Mouse (Mus musculus) heart, embryonic 10.5 days (tissue): Measurements from ENCODE around the gene Ndufa1. TPM values are rescaled to one million over a fixed set of nuclear protein-coding genes. Genes with fewer than 3 reads are reported as not detected.
"Not testable (repeated sequence)": the region's sequence is repeated elsewhere in the genome, so short reads cannot be mapped to it uniquely, and the experiment has no call there.

Experiments used
- DNase-seq: peaks from one replicate; pipeline ENCODE4 v3.0.0-alpha.2; 2017; ENCODE audit warnings: low spot score
- H3K27ac ChIP-seq: fragments of 300-500 bp; sonication (generic); 2 replicates; pipeline ENCODE4 v1.5.1; 2016; ENCODE audit warnings: mild to moderate bottlenecking
- H3K27me3 ChIP-seq: fragments of 300-500 bp; sonication (generic); 2 replicates; pipeline ENCODE4 v1.6.1; 2016; ENCODE audit warnings: mild to moderate bottlenecking; ENCODE audit not compliant: poor library complexity, insufficient read depth, severe bottlenecking
- H3K36me3 ChIP-seq: fragments of 300-500 bp; sonication (generic); 2 replicates; pipeline ENCODE4 v1.6.1; 2016; ENCODE audit warnings: mild to moderate bottlenecking, moderate library complexity
- H3K4me1 ChIP-seq: fragments of 300-500 bp; sonication (generic); 2 replicates; pipeline ENCODE4 v1.6.1; 2016; ENCODE audit warnings: mild to moderate bottlenecking
- H3K4me3 ChIP-seq: fragments of 300-500 bp; sonication (generic); 2 replicates; pipeline ENCODE4 v1.5.1; 2016; ENCODE audit warnings: mild to moderate bottlenecking, moderate library complexity
- H3K9me3 ChIP-seq: fragments of 300-500 bp; sonication (generic); 2 replicates; pipeline ENCODE4 v1.6.1; 2016; ENCODE audit warnings: mild to moderate bottlenecking, moderate library complexity
- WGBS: fragments of 180-500 bp; shearing (Covaris S2); methylation state at CpG from one replicate; pipeline ENCODE4 v1.1.7; 2016; 5-methylcytosine and 5-hydroxymethylcytosine counted together
- polyA plus RNA-seq: library from polyadenylated mRNA; unstranded; fragments of >200 nt; fragmentation: Nextera tagmentation; extraction: Ambion mirVana; gene quantifications from 2 replicates; pipeline ENCODE4 v1.2.1, GENCODE M21; 2016

Gene Ndufa1
- 466 and 555 TPM in 2 replicates for polyA plus RNA-seq

- no peaks in the 10 kb centered on the region for H3K4me1 ChIP-seq
- no peaks in the 10 kb centered on the region for H3K9me3 ChIP-seq
- peak within 1 kb of the TSS; percentile 65 for H3K4me3 ChIP-seq
- 19% methylated on average over 63 of the region's 63 CpGs for WGBS
- peak within 1 kb of the TSS; percentile 83 for H3K27ac ChIP-seq
- peaks cover 4% of the 10 kb centered on the region; the same call in 1 of the 2 replicates for H3K36me3 ChIP-seq
- DNase-seq: peak; percentile 89
- H3K27me3 ChIP-seq: no peaks in the 10 kb centered on the region
Measured at GRCm38 (mm10) chrX:37191105-37191743, at the start of gene Ndufa1, which contains the start of gene Rnf113a1. Gene Ndufa1 (minus strand): TSS chrX:37191163. Gene Rnf113a1 (plus strand): TSS chrX:37191245.

DNA sequence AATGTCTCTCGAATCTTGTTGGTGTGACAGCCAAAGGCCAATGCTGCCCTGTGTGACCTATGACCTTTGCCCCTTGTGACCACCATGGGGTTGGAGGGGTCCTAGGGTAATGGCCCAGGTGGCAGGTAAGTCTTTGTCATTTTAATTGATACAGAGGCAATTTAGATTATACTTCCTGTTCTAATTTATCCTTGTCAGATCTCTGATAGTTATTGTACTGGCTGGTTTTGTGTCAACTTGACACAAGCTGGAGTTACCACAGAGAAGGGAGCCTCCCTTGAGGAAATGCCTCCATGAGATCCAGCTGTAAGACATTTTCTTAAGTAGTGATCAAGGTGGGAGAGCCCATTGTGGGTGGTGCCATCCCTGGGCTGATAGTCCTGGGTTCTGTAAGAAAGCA, 31.2 kb upstream of the Ndufa1 start, which contains the start of gene Rhox1:
Rhox1 (minus strand) TSS at position 101 of the 400 bp plus-strand sequence.
- H3K4me1 ChIP-seq, H3K9me3 ChIP-seq, H3K27me3 ChIP-seq, H3K36me3 ChIP-seq, DNase-seq, H3K4me3 ChIP-seq, H3K27ac ChIP-seq: not testable (repeated sequence)
- WGBS: 63% methylated on average over 1 of the region's 1 CpGs

GRCm38 (mm10) chrX:37210941-37211340, 20.0 kb upstream of the Ndufa1 start, which contains the start of gene Gm9:
Gene Gm9 (minus strand): TSS chrX:37211041.
- Histone ChIP-seq H3K27ac (no peak within 1 kb of the TSS), H3K27me3 (no peaks in the 10 kb centered on the region), H3K36me3 (no peaks in the 10 kb centered on the region), H3K4me1 (no peaks in the 10 kb centered on the region), H3K4me3 (no peak within 1 kb of the TSS), H3K9me3 (no peaks in the 10 kb centered on the region)
- no peak for DNase-seq
- WGBS: 80% methylated on average over 10 of the region's 10 CpGs

DNA sequence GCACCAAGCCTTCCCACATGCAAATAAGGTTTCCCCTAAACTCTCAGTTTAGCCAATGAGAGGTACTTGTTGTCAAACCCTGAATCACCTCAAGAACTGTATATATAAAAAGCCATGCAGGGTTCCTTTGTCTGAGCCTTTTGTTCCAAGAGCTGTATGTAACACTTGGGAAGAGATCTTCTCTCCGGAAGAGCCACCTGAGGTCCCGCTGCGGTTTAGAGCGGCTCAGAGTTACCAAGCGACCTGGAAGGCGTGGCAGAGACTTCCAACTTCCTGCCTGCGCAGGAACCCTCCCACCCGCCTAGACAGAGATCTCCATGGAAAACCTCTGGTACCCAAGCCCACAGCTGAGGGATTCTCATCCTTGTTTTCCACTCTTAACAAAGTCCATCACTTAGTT, 7.7 kb upstream of the Ndufa1 start:
- Histone ChIP-seq H3K4me3 (no peak overlapping the region), H3K9me3 (no peaks in the 10 kb centered on the region), H3K36me3 (no peaks in the 10 kb centered on the region), H3K4me1 (no peaks in the 10 kb centered on the region), H3K27me3 (no peaks in the 10 kb centered on the region), H3K27ac (no peak overlapping the region)
- 55% methylated on average over 8 of the region's 8 CpGs for WGBS
- no peak for DNase-seq

GRCm38 (mm10) chrX:37191744-37192379, 899 bp upstream of the Ndufa1 start:
- Histone ChIP-seq H3K27me3 (no peaks in the 10 kb centered on the region), H3K4me3 (peak overlapping the region; percentile 65), H3K27ac (peak overlapping the region; percentile 83), H3K36me3 (peaks cover 4% of the 10 kb centered on the region; the same call in 1 of the 2 replicates), H3K4me1 (no peaks in the 10 kb centered on the region), H3K9me3 (no peaks in the 10 kb centered on the region)
- no peak for DNase-seq
- 30% methylated on average over 28 of the region's 28 CpGs for WGBS

- WGBS: 15% methylated on average over 20 of the region's 20 CpGs
- peak overlapping the region; percentile 83 for H3K27ac ChIP-seq
Measured at GRCm38 (mm10) chrX:37190755-37191104, 233 bp downstream of the Ndufa1 start.

DNA sequence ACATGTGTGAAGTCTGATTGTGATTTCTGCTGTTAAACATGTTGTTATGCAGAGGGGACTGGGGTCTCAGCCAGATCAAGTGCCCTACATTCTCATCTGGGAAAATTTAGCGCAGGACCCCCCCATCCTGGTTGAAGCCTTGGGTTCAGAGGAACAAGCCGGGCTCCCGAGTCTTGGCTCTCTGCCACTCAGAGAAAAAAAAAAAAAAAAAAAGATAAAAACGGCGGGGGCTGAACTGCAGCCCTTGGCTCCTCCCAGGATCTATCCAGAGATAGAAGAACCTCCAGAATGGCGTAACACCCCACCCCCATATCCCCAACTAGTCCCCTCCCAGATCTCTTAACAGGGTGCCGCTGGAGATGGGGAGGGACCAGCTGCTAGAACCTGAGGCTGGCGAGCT, 6.6 kb downstream of the Ndufa1 start:
- not testable (repeated sequence) for H3K27ac ChIP-seq, H3K9me3 ChIP-seq, H3K4me3 ChIP-seq, DNase-seq, H3K4me1 ChIP-seq, H3K36me3 ChIP-seq, H3K27me3 ChIP-seq
- WGBS: 43% methylated on average over 8 of the region's 8 CpGs

More at GRCm38 (mm10) chrX:37190755-37191104, 233 bp downstream of the Ndufa1 start:
- Histone ChIP-seq H3K27me3 (no peaks in the 10 kb centered on the region), H3K9me3 (no peaks in the 10 kb centered on the region), H3K4me1 (no peaks in the 10 kb centered on the region), H3K4me3 (peak overlapping the region; percentile 65), H3K36me3 (peaks cover 4% of the 10 kb centered on the region; the same call in 1 of the 2 replicates)
- no peak for DNase-seq

DNA sequence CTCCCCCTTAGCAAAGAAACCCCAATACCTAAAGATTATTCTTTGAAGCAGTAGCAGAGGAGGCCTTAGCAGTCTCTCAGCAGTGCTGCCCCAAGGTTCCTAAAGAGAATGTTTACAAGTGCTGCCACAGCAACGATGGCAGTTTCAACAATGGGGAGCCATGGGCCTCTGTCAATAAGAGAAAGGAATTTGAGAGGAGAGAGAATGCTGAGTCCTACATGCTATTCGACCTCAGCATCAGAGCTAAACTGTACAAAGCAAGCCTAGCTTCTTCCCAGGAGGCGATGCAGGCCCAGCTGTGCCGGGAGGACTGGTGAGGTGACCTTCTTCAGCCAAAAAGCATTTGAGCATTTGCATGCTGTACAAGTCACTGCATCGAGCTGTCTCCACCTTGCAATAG, 22.2 kb downstream of the Ndufa1 start, which contains the start of gene Akap14:
Akap14 (minus strand) TSS at position 101 of the 400 bp plus-strand sequence.
- H3K36me3 ChIP-seq: no peaks in the 10 kb centered on the region

GRCm38 (mm10) chrX:37167085-37167484, 23.9 kb downstream of the Ndufa1 start:
- Histone ChIP-seq H3K27ac (no peak overlapping the region), H3K27me3 (peaks cover 5% of the 10 kb centered on the region; the same call in 1 of the 2 replicates), H3K4me3 (no peak overlapping the region), H3K4me1 (no peaks in the 10 kb centered on the region), H3K36me3 (no peaks in the 10 kb centered on the region), H3K9me3 (no peaks in the 10 kb centered on the region)
- DNase-seq: no peak
- 20% methylated on average over 3 of the region's 3 CpGs for WGBS

More for the DNA sequence above, 22.2 kb downstream of the Ndufa1 start, which contains the start of gene Akap14:
- no peaks in the 10 kb centered on the region for H3K9me3 ChIP-seq
- no peaks in the 10 kb centered on the region for H3K27me3 ChIP-seq
- 58% methylated on average over 5 of the region's 5 CpGs for WGBS
- H3K27ac ChIP-seq: no peak within 1 kb of the TSS
- DNase-seq: no peak
- no peak within 1 kb of the TSS for H3K4me3 ChIP-seq
- H3K4me1 ChIP-seq: no peaks in the 10 kb centered on the region

GRCm38 (mm10) chrX:37163115-37163514, 27.8 kb downstream of the Ndufa1 start:
- WGBS: 73% methylated on average over 18 of the region's 18 CpGs
- DNase-seq: no peak
- Histone ChIP-seq H3K4me3 (no peak overlapping the region), H3K36me3 (no peaks in the 10 kb centered on the region), H3K27me3 (peaks cover 5% of the 10 kb centered on the region; the same call in 1 of the 2 replicates), H3K27ac (no peak overlapping the region), H3K4me1 (no peaks in the 10 kb centered on the region), H3K9me3 (no peaks in the 10 kb centered on the region)

- H3K9me3 ChIP-seq: no peaks in the 10 kb centered on the region
- H3K27ac ChIP-seq: no peak overlapping the region
- no peak for DNase-seq
- WGBS: 75% methylated on average over 10 of the region's 10 CpGs
- H3K27me3 ChIP-seq: peaks cover 5% of the 10 kb centered on the region; the same call in 1 of the 2 replicates
- no peaks in the 10 kb centered on the region for H3K4me1 ChIP-seq
- H3K36me3 ChIP-seq: no peaks in the 10 kb centered on the region
- no peak overlapping the region for H3K4me3 ChIP-seq
Measured at GRCm38 (mm10) chrX:37161169-37161568, 29.8 kb downstream of the Ndufa1 start.

DNA sequence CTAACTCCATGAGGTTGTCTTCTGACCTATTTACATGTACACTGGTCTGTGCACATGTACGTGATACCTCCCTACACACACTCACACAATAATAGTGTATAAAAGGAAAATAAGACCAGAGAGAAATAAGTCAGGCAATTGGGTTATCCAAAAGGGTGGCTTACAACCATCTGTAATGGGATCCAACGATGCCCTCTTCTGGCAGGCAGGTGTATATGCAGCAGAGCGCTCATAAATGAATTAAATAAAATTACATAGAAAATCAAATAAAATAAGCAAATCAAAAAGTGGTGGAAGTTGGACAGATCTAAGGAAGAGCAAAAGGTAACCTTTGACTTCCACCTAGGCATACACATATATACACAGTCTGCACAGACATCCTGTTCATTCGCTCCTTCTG, 33.1 kb downstream of the Ndufa1 start:
- Histone ChIP-seq H3K4me1 (no peaks in the 10 kb centered on the region), H3K27me3 (no peaks in the 10 kb centered on the region), H3K27ac (no peak overlapping the region), H3K9me3 (no peaks in the 10 kb centered on the region), H3K4me3 (no peak overlapping the region), H3K36me3 (peaks cover 10% of the 10 kb centered on the region; the same call in 1 of the 2 replicates)
- no peak for DNase-seq
- WGBS: 55% methylated on average over 4 of the region's 4 CpGs

DNA sequence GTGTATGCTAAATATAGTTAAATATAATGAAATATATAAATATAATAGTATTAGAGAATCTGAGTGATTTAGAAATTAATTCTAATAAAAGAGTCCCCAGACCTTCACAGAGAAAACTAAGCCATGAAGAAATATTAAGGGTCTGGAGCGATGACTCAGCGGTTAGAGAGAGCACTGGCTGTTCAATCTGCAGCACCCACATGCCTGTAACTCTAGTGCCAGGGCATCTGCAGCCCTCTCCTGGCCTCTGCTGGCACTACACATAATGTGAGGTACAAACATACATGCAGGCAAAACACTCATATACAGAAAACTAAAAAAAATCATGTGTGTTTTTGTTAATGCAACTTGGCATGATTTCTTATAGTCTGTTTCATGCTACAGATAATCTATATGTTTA, 46.0 kb downstream of the Ndufa1 start:
- Histone ChIP-seq H3K9me3 (no peaks in the 10 kb centered on the region), H3K27ac (no peak overlapping the region), H3K27me3 (no peaks in the 10 kb centered on the region), H3K4me1 (no peaks in the 10 kb centered on the region), H3K36me3 (peaks cover 21% of the 10 kb centered on the region; the same call in 1 of the 2 replicates), H3K4me3 (no peak overlapping the region)
- no peak for DNase-seq
- WGBS: 96% methylated on average over 2 of the region's 2 CpGs
